Mouse (Mus musculus): Measurements from ENCODE around the gene Cyp2d22.
"Not testable (repeated sequence)": the region's sequence is repeated elsewhere in the genome, so short reads cannot be mapped to it uniquely, and the experiment has no call there.

Cyp2d22 gene

GRCm38 (mm10) chr15:82376393-82377138 is 3.5 kb downstream of the Cyp2d22 start:
- no peak for DNase-seq (ENCODE audit: low spot score)

- no peak for DNase-seq (ENCODE audit: low spot score)
Observed at GRCm38 (mm10) chr15:82375855-82376254, 4.2 kb downstream of the Cyp2d22 start.

- DNase-seq (ENCODE audit: low spot score), result no peak
Observed at GRCm38 (mm10) chr15:82374437-82374836, 5.6 kb downstream of the Cyp2d22 start.

- no peak for DNase-seq (ENCODE audit: low spot score)
Observed at GRCm38 (mm10) chr15:82372991-82373390, 7.1 kb downstream of the Cyp2d22 start.

GRCm38 (mm10) chr15:82372446-82372845 is 7.6 kb downstream of the Cyp2d22 start:
- DNase-seq (ENCODE audit: low spot score), result no peak

- DNase-seq (ENCODE audit: low spot score), result no peak
Observed at GRCm38 (mm10) chr15:82368851-82369250, 11.2 kb downstream of the Cyp2d22 start.

- no peak for DNase-seq (ENCODE audit: low spot score)
Observed at GRCm38 (mm10) chr15:82368146-82368545, 11.9 kb downstream of the Cyp2d22 start.

- DNase-seq (ENCODE audit: low spot score), result not testable (repeated sequence)
Observed at GRCm38 (mm10) chr15:82364561-82364960, 15.5 kb downstream of the Cyp2d22 start.

- DNase-seq (ENCODE audit: low spot score), result not testable (repeated sequence)
Observed at GRCm38 (mm10) chr15:82363801-82364200, 16.3 kb downstream of the Cyp2d22 start.

GRCm38 (mm10) chr15:82362234-82362633 is 17.8 kb downstream of the Cyp2d22 start:
- no peak for DNase-seq (ENCODE audit: low spot score)

- DNase-seq (ENCODE audit: low spot score), result no peak
Observed at GRCm38 (mm10) chr15:82361459-82362018, 18.5 kb downstream of the Cyp2d22 start.

GRCm38 (mm10) chr15:82358431-82359260 is 21.4 kb downstream of the Cyp2d22 start:
- DNase-seq (ENCODE audit: low spot score), result no peak

- peak; percentile 78 for DNase-seq (ENCODE audit: low spot score)
Observed at GRCm38 (mm10) chr15:82354126-82354945, 25.7 kb downstream of the Cyp2d22 start, which contains the start of gene Ndufa6. Ndufa6 (minus strand) TSS chr15:82354322.

GRCm38 (mm10) chr15:82353745-82354113 is 26.3 kb downstream of the Cyp2d22 start:
- no peak for DNase-seq (ENCODE audit: low spot score)

- DNase-seq (ENCODE audit: low spot score), result no peak
Observed at GRCm38 (mm10) chr15:82353078-82353744, 26.8 kb downstream of the Cyp2d22 start.

- no peak for DNase-seq (ENCODE audit: low spot score)
Observed at GRCm38 (mm10) chr15:82351480-82351879, 28.6 kb downstream of the Cyp2d22 start.

GRCm38 (mm10) chr15:82350349-82350748 is 29.7 kb downstream of the Cyp2d22 start:
- DNase-seq (ENCODE audit: low spot score), result no peak

- DNase-seq (ENCODE audit: low spot score), result no peak
Observed at GRCm38 (mm10) chr15:82348999-82349341, 31.1 kb downstream of the Cyp2d22 start.

GRCm38 (mm10) chr15:82348258-82348998 is 31.6 kb downstream of the Cyp2d22 start:
- no peak for DNase-seq (ENCODE audit: low spot score)

GRCm38 (mm10) chr15:82347852-82348251 is 32.2 kb downstream of the Cyp2d22 start:
- DNase-seq (ENCODE audit: low spot score), result no peak

GRCm38 (mm10) chr15:82347303-82347676 is 32.8 kb downstream of the Cyp2d22 start:
- no peak for DNase-seq (ENCODE audit: low spot score)

All from ovary, postnatal 10 days (tissue).